Mouse (Mus musculus): ENCODE data around the gene Cpne2. TPM values are rescaled to one million over a fixed set of nuclear protein-coding genes. Genes with fewer than 3 reads are reported as not detected.

Gene Cpne2
- polyA plus RNA-seq (2012; rRNA removed), result 26.7 and 28.2 TPM in 2 replicates

- H3K4me1 ChIP-seq (ENCODE audit: control insufficient read depth, insufficient read depth, low read length), result no peaks in the 10 kb centered on the region
- no peak within 1 kb of the TSS for H3K27ac ChIP-seq (ENCODE audit: insufficient read depth, low read length)
- peak within 1 kb of the TSS; percentile 22 for H3K4me3 ChIP-seq (ENCODE audit: insufficient read depth, low read length)
- TF ChIP-seq POLR2A (IDR thresholded peaks at IDR 0.05; ENCODE audit: extremely low read depth, insufficient read depth, low read length) (no peak), CTCF (IDR thresholded peaks at IDR 0.05; ENCODE audit: extremely low read depth, insufficient read depth, low read length) (no peak)
Observed at GRCm38 (mm10) chr8:94532873-94533671, at the start of gene Cpne2. Gene Cpne2 (plus strand): TSS chr8:94532990.

GRCm38 (mm10) chr8:94485288-94485687 lies 47.5 kb upstream of the Cpne2 start:
- Histone ChIP-seq H3K27ac (ENCODE audit: insufficient read depth, low read length) (no peak overlapping the region), H3K4me1 (ENCODE audit: control insufficient read depth, insufficient read depth, low read length) (no peaks in the 10 kb centered on the region), H3K4me3 (ENCODE audit: insufficient read depth, low read length) (no peak overlapping the region)
- no peak for TF ChIP-seq POLR2A (IDR thresholded peaks at IDR 0.05; ENCODE audit: extremely low read depth, insufficient read depth, low read length)

- H3K4me3 ChIP-seq (ENCODE audit: insufficient read depth, low read length), result no peak overlapping the region
- no peak overlapping the region for H3K27ac ChIP-seq (ENCODE audit: insufficient read depth, low read length)
- no peak for TF ChIP-seq POLR2A (IDR thresholded peaks at IDR 0.05; ENCODE audit: extremely low read depth, insufficient read depth, low read length)
- peak; percentile 59 for TF ChIP-seq CTCF (IDR thresholded peaks at IDR 0.05; ENCODE audit: extremely low read depth, insufficient read depth, low read length)
- no peaks in the 10 kb centered on the region for H3K4me1 ChIP-seq (ENCODE audit: control insufficient read depth, insufficient read depth, low read length)
Observed at GRCm38 (mm10) chr8:94485882-94486281, 46.9 kb upstream of the Cpne2 start.

GRCm38 (mm10) chr8:94488016-94488415 lies 44.8 kb upstream of the Cpne2 start:
- no peak overlapping the region for H3K4me3 ChIP-seq (ENCODE audit: insufficient read depth, low read length)
- H3K27ac ChIP-seq (ENCODE audit: insufficient read depth, low read length), result no peak overlapping the region
- no peak for TF ChIP-seq CTCF (IDR thresholded peaks at IDR 0.05; ENCODE audit: extremely low read depth, insufficient read depth, low read length)
- TF ChIP-seq POLR2A (IDR thresholded peaks at IDR 0.05; ENCODE audit: extremely low read depth, insufficient read depth, low read length), result no peak
- 0 out of 2 replicates have a peak, but pooled peaks cover 3% of the 10 kb centered on the region for H3K4me1 ChIP-seq (ENCODE audit: control insufficient read depth, insufficient read depth, low read length)

- H3K4me3 ChIP-seq (ENCODE audit: insufficient read depth, low read length), result no peak overlapping the region
- H3K27ac ChIP-seq (ENCODE audit: insufficient read depth, low read length), result no peak overlapping the region
- TF ChIP-seq CTCF (IDR thresholded peaks at IDR 0.05; ENCODE audit: extremely low read depth, insufficient read depth, low read length) (peak; percentile 6; the same call in 1 of the 2 replicates), POLR2A (IDR thresholded peaks at IDR 0.05; ENCODE audit: extremely low read depth, insufficient read depth, low read length) (no peak)
- 0 out of 2 replicates have a peak, but pooled peaks cover 3% of the 10 kb centered on the region for H3K4me1 ChIP-seq (ENCODE audit: control insufficient read depth, insufficient read depth, low read length)
Observed at GRCm38 (mm10) chr8:94489809-94490483, 42.8 kb upstream of the Cpne2 start.

- H3K27ac ChIP-seq (ENCODE audit: insufficient read depth, low read length), result no peak overlapping the region
- no peak overlapping the region for H3K4me3 ChIP-seq (ENCODE audit: insufficient read depth, low read length)
- TF ChIP-seq POLR2A (IDR thresholded peaks at IDR 0.05; ENCODE audit: extremely low read depth, insufficient read depth, low read length), result no peak
- TF ChIP-seq CTCF (IDR thresholded peaks at IDR 0.05; ENCODE audit: extremely low read depth, insufficient read depth, low read length), result peak; percentile 79
- H3K4me1 ChIP-seq (ENCODE audit: control insufficient read depth, insufficient read depth, low read length), result 0 out of 2 replicates have a peak, but pooled peaks cover 3% of the 10 kb centered on the region
Observed at GRCm38 (mm10) chr8:94492021-94492681, 40.6 kb upstream of the Cpne2 start.

- Histone ChIP-seq H3K27ac (ENCODE audit: insufficient read depth, low read length) (no peak overlapping the region), H3K4me1 (ENCODE audit: control insufficient read depth, insufficient read depth, low read length) (0 out of 2 replicates have a peak, but pooled peaks cover 4% of the 10 kb centered on the region), H3K4me3 (ENCODE audit: insufficient read depth, low read length) (no peak overlapping the region)
- TF ChIP-seq POLR2A (IDR thresholded peaks at IDR 0.05; ENCODE audit: extremely low read depth, insufficient read depth, low read length) (no peak), CTCF (IDR thresholded peaks at IDR 0.05; ENCODE audit: extremely low read depth, insufficient read depth, low read length) (no peak)
Observed at GRCm38 (mm10) chr8:94493240-94493639, 39.5 kb upstream of the Cpne2 start.

- no peak overlapping the region for H3K27ac ChIP-seq (ENCODE audit: insufficient read depth, low read length)
- TF ChIP-seq POLR2A (IDR thresholded peaks at IDR 0.05; ENCODE audit: extremely low read depth, insufficient read depth, low read length), result no peak
- no peak for TF ChIP-seq CTCF (IDR thresholded peaks at IDR 0.05; ENCODE audit: extremely low read depth, insufficient read depth, low read length)
- H3K4me1 ChIP-seq (ENCODE audit: control insufficient read depth, insufficient read depth, low read length), result no peaks in the 10 kb centered on the region
- H3K4me3 ChIP-seq (ENCODE audit: insufficient read depth, low read length), result no peak overlapping the region
Observed at GRCm38 (mm10) chr8:94515430-94516208, 17.2 kb upstream of the Cpne2 start.

GRCm38 (mm10) chr8:94516209-94516593 lies 16.6 kb upstream of the Cpne2 start:
- TF ChIP-seq POLR2A (IDR thresholded peaks at IDR 0.05; ENCODE audit: extremely low read depth, insufficient read depth, low read length) (no peak), CTCF (IDR thresholded peaks at IDR 0.05; ENCODE audit: extremely low read depth, insufficient read depth, low read length) (no peak)
- H3K27ac ChIP-seq (ENCODE audit: insufficient read depth, low read length), result no peak overlapping the region

More at GRCm38 (mm10) chr8:94516209-94516593, 16.6 kb upstream of the Cpne2 start:
- H3K4me1 ChIP-seq (ENCODE audit: control insufficient read depth, insufficient read depth, low read length), result no peaks in the 10 kb centered on the region
- H3K4me3 ChIP-seq (ENCODE audit: insufficient read depth, low read length), result no peak overlapping the region
